Mouse (Mus musculus) cerebellum, adult (tissue): Measurements from ENCODE around the gene Etl4.
"Not testable (repeated sequence)": the region's sequence is repeated elsewhere in the genome, so short reads cannot be mapped to it uniquely, and the experiment has no call there.

Experiments used
- ATAC-seq: cut with Nextera tagmentation; 2 replicates; pipeline ENCODE4 v1.9.2; 2017; ENCODE audit warnings: mild to moderate bottlenecking, moderate library complexity, mixed read lengths; ENCODE audit not compliant: insufficient number of reproducible peaks, low FRiP score, low TSS enrichment

Etl4 gene

GRCm38 (mm10) chr2:20290982-20291740 is 381.6 kb downstream of the Etl4 start:
- ATAC-seq = no peak

DNA sequence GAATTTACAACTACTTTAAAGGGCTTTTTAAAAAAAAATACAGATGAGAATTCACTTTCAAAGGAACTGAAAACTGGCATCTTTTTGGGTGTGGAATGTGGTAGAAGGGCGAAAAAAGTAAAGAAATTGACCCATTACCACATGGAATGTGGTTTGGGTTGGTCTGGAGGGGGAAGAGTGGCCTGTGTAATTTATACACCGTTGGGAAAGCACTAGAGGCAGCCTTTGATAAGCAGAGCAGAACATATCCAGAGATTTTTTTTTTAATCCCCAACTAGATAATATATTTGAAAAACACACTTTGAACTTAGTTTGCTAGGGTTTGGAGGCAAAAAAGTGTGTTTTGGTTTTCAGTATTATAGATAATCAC is 382.1 kb downstream of the Etl4 start:
- no peak for ATAC-seq

- no peak for ATAC-seq
These were observed 383.8 kb downstream of the Etl4 start for GRCm38 (mm10) chr2:20293336-20293735.

DNA sequence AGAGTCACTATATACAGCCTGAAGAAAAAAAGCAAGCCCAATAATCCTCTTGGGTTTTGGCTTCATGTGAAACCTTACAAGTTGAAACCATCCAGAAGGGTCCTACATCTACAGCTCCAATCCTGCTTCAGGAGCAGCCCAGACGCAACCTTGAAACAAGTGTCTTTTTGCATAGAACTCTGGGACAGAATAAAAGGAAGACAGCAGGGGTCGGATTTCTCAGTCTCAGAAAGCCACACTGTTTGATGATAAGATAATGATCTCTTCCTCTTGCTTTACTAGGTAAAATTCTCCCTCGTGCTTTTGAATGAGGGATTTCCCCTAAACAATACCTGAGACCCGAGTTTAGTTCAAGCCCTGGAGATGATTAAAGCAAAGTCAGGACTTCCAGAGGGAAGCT is 385.0 kb downstream of the Etl4 start:
- no peak for ATAC-seq

DNA sequence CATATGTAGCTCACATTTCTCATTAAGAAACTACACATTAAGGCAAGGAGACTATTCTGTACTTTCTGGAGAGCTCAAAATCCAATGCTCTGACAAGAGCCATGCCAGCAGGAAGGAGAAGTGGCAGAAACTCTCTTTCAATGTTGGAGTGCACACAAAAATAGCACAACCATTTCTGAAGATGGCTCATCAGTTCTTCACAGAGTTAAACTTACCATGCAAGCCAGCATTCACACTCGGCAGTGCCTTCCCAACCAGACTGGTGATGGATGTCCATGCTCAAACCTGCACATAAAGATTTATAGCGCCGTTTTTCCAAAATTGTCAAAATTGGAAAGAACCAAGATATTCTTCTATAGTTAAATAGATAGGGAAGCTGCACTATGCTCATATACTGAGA is 392.9 kb downstream of the Etl4 start:
- no peak for ATAC-seq

- ATAC-seq = no peak
These were observed 415.4 kb downstream of the Etl4 start for GRCm38 (mm10) chr2:20324954-20325353.

DNA sequence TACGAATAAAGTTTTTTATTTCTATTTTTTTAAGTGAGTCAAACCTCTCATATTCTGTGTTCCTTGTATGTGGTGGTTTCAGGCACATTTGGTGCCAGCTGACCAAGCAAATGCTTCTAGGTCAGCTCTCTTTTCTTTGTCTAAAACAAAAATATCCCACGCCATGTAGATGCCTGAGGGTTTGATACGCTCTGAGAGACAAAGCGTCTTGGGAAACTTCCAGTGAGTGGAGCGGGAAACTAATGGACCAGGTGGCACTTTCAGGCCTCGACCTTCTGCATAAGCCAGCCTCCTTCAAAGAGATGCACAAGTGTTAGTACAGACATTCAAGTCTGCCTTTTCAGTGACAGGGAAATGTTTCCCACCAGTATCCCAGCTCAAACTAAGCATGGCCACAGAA is 426.6 kb downstream of the Etl4 start:
- ATAC-seq = no peak

- ATAC-seq = no peak
These were observed 429.6 kb downstream of the Etl4 start for GRCm38 (mm10) chr2:20339016-20339734.

DNA sequence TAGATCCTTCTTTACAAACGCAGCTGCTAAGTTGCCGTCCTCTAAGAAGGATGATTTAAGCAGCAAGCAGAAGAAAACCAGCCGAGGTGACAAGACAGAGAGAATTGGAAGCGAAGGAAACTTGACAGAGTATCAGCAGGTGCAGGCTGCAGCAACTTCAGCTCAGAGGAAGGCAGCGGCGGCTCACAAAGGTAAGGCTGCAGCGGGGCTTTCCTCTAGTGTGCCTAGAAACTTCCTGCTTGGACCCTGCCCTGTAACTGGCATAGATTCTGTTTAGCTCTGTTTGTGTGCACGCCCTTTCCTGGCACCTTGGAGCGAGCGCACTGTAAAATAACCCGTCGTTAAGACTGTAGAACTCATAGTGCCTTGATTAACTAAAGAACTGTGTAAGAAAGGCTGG is 430.3 kb downstream of the Etl4 start:
- no peak for ATAC-seq

DNA sequence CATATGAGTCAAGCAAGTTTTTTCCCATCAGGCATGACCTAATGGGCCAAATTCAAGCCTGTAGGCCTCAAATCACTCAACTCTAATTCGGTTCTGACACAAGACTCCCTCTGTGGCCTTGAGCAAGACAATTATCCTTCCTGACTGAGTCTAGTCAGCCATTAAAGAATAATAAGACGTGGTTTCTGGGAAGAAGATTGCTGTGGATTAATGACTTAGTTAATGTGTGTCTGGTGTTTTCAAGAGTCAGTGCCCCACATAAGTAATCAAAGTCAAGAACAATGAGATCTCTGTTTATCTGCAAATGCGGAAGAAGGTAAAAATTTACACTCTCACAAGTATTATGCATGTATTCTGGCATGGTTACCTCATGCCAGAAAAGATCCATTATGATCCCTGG is 437.3 kb downstream of the Etl4 start:
- no peak for ATAC-seq

- ATAC-seq = no peak
These were observed 439.7 kb downstream of the Etl4 start for GRCm38 (mm10) chr2:20349268-20349667.

DNA sequence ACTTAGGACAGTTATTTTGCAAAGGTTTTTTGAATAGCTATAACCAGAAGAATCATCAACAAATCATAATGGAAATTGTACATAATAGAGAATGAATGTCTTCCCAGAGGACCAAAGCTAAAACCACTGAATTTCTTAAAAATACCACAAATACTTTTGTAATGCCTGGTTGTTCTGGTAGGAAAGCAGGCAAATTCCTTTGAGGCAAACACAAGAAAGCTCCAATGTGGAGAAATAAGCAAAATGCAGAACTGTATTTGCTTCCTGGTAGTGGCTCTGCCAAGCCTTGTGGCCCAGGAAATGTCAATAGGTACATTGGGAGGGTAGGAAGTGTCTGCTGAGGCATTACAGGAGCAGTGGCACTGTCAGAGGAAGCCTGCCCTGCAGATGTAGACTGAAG is 443.2 kb downstream of the Etl4 start:
- ATAC-seq = no peak

DNA sequence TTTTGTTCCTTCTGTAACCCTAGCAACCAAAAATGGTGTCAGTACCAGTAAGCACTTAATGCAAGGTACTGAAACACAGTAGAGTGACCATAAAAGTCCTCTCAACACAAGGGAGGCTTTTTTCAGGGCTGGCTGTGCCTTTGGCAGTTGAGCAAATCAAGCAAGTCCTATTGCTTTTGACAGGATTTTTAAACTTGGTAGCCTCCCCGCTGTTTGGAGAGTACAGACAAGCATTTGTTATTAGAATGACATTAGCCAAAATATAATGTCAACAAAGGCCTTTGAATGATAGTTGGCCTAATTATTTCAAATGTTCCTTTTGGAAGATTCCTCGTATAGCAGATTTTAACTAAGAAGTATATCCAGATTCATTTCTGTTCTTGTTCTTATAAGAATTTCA is 467.4 kb downstream of the Etl4 start:
- ATAC-seq = no peak

GRCm38 (mm10) chr2:20380874-20381273 is 471.3 kb downstream of the Etl4 start:
- ATAC-seq = not testable (repeated sequence)

DNA sequence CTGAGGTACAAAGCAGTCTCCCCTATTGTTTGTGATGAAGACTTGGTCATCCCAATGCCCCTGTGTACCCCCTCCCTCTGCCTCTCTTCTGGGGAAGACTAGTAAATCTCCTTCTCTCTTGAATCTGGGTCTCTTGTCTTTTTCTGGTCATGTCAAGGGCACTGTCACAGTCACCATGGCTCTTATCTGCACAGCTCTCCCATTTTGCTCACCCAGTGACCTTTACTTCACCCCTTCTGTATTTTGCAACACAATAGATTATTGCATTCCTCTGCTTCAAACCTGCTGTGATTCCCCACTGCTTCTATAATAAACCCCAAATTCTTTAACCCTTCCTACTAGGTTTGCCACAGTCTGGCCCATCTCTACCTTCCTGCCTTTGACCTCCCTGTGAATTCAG is 484.5 kb downstream of the Etl4 start:
- no peak for ATAC-seq

DNA sequence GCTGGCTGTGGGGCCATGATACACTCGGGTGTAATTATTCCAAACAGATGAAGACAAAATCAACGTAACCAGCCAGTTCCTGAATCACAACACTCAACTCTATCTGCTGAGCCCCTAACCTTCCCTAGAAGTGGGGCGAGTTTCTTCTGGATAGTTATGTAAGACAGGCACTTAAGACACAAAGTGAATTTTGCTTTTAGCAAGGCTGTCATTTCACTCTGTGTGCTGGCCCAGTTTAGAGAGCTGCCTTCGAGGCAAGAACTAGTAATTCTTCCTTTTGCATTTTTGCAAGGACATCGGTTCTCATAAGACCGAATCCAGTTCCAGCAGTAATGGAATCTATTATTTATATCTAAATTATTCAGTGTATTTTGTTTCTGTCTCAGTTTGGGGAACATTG is 487.4 kb downstream of the Etl4 start:
- no peak for ATAC-seq

GRCm38 (mm10) chr2:20400556-20400955 is 491.0 kb downstream of the Etl4 start:
- no peak for ATAC-seq

GRCm38 (mm10) chr2:20404395-20404794 is 494.8 kb downstream of the Etl4 start:
- ATAC-seq = no peak

DNA sequence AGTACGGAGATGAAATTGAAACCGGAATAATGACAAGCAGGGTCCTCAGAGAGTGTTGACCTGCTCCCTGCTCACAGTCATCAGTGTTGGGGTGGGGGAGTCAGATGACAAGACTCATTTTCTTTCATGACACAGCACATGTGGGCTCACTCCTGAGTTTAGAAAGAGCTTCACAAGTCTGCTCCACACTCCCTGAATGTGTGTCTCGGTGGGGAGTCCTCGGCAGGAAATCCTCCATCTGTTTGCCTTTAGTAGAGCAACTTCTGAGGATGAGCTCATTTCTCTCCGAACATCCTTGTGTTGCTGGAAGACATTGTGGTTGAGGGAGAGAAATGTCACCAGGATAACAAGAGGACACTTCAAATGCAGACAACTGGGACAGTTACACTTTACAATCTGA is 497.5 kb downstream of the Etl4 start:
- ATAC-seq = no peak

- no peak for ATAC-seq
These were observed 505.3 kb downstream of the Etl4 start for GRCm38 (mm10) chr2:20414856-20415255.

DNA sequence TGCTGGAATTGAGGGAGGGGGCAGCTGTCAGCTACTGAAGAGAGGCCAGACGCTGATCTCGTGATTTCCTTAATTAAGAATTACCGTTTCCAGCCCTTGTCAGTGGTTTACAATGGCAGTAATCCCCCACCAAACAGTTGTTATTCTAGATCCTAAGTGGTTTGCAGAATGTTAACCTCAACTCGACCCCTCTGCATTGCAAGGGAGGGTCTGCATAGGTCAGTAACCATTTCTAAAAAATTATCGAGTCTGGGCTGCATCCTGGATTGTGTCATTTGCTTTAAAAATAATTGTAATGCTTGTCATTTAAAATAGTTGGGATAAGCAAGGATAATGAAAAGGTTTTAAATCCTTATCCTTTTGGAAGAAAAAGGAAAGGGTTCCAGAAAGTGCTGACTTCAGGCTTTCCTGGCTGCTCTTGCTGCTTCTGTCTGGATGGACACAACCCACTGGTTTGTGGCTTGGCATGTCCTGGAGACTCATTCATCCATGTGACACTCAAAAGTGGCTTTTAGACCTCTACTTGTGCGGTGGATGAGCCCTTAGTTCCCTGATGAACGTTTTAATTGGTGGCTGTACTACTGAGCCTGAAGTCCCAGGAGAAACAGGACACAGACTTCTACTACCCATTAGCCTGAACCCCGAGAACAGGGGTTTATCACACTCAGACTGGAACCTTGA is 507.5 kb downstream of the Etl4 start:
- no peak for ATAC-seq

DNA sequence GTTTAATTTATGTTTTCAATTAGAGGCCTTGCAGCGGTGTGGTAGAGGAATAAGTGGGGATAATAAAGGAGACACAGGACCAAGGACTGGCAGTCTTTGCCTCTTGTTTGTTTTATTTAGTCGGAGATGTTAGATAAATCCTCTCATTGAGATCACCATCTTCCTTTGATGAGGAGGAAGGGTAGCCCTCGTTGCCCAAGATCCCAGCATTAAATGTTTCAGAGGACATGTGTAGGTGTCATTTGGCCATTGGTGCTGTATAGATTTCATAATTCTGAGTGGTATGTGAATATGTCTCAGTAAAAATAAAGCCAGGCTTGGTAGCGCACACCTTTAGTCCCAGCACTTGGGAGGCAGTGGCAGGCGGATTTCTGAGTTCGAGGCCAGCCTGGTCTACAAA is 508.4 kb downstream of the Etl4 start:
- ATAC-seq = no peak
